Mouse (Mus musculus): ENCODE results near the gene Tuba1b.
"Not testable (repeated sequence)": the region's sequence is repeated elsewhere in the genome, so short reads cannot be mapped to it uniquely, and the experiment has no call there.

Gene Tuba1b

DNA sequence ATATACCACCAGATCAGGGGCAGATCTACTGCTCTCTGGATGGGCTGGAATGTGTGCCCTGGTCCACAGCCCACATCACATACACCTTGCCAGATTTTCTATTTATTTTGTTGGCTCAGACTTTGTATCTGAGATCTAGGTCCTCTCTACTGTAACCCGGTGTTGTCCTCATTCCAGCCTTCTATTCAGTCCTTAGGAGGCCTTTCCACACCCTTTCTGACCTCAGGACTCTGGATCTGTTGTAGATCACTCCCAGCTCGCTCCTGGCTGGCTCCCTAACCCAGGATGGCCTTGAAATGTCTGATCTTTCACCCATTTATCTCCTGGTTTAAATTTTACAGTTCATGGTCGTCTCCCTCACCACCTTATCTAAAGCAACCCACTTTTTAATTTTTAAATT is 9.7 kb downstream of the Tuba1b start:
- in situ Hi-C loops (cut with MboI), result no loop called here

DNA sequence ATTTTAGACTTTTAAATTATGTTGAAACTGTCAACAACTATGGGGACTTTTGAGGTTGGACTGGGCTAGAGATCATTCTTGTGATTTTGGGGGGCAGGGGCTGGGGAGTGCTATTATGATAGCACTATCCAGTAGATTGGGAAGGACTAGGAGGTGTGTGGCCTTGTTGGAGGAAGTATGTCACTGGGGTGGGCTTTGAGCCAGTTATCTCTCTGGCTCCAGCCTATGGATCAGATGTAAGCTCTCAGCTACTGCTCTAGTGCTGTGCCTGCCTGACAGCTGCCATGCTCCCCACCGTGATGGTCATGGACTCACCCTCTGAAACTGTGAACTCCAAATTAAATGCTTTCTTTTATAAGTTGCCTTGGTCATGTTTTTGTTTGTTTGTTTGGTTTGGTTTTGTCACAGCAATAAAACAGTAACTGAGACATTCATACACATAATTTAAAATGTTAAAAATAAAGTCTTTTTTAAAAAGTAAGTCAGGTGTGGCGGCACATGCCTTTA is 11.3 kb downstream of the Tuba1b start:
- in situ Hi-C loops (cut with MboI), result no loop called here

GRCm38 (mm10) chr15:98922581-98922980 is 11.8 kb downstream of the Tuba1b start:
- in situ Hi-C loops (cut with MboI), result no loop called here

DNA sequence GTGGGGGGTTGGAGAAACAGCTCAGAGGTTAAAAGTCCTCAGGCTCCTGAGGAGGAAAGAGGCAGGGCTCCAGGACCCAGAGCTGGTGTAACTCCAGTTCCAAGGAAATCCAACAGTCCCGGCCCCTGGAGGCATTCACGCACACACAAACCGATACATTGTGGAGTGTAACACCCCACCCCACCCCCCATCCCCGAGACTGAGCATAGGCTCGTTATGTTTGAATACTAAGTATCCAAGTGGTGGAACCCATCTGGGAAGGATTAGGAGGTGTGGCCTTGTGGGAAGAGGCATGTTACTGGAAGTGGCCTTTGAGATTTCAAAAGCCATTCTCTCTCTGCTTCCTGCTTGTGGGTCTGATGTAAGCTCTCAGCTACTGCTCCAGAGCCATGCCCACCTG is 12.9 kb downstream of the Tuba1b start:
- in situ Hi-C loops (cut with MboI), result no loop called here

DNA sequence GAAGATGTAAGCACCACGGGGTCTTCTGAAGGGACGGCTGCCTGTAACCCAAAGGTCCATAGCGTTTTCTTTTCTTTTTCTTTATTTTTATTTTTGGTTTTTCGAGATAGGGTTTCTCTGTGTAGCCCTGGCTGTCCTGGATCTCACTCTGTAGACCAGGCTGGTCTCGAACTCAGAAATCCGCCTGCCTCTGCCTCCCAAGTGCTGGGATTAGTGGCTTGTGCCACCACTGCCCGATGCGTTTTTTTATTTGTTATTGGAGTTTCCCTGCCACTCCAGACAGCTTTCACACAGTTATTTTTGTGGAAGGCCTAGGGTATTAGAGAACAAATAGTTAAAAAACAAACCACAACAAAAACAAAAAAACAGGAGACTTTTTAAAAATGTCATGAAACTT is 15.9 kb downstream of the Tuba1b start:
- in situ Hi-C loops (cut with MboI), result not testable (repeated sequence)

GRCm38 (mm10) chr15:98917538-98918498 is 16.5 kb downstream of the Tuba1b start, which contains the start of gene Lmbr1l:
Lmbr1l (minus strand) TSS chr15:98918231.
- in situ Hi-C loops (cut with MboI), result no loop called here

DNA sequence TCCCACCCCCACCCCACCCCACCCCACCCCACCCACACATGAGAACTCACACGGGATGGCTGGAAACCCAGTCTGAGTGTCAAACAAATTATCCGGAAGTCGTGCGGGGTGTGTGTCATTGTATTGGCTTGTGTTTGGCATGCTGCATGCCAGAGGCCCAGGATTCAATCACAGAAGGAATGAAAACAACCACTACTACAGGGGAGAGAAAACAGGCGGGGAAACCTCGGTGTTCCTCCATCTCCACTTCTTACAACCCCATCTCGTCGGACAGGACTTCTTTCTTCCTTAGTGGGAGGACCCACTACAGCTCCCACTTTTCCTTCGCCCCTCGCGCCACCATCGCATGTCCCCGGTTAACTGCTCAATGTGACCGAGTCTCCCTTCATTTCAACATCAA is 17.3 kb downstream of the Tuba1b start:
- in situ Hi-C loops (cut with MboI), result no loop called here

DNA sequence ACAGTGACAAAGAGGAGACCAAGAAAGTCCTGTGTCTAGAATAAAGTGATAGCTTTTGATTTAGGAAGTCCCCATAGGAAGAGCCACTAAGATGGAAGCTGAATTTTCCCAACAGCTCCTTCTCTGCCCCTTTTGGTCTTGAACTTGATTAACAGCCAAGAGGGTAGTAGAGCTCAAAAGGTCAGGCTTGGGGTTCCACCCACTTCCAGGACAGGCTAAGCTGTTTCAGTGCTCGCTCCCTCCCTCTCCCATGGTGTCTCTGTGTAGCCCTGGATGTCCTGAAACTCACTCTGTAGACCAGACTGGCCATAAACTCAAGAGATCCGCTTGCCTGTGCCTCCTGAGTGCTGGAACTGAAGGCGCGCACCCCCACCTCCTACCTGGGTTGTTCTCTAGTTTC is 18.3 kb downstream of the Tuba1b start:
- in situ Hi-C loops (cut with MboI), result no loop called here

DNA sequence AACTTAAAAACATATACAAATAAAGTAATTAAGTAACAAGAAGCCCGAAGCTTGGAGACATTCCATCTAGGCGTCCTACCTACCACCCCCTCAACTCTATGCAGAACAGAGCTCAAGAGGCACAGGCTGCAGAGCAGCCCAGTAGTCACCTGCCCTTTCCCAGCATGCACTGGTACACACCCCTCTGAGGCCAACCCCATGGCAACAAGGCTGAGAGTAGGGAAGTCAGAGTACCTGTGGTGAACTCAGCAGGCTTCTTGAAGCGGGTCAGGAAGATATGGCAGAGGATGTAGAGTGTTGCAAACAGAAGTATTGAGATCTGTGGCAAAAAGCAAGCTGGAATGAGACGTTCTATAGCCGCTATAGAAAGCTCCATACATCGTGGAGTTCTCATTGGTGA is 19.5 kb downstream of the Tuba1b start:
- in situ Hi-C loops (cut with MboI), result no loop called here

DNA sequence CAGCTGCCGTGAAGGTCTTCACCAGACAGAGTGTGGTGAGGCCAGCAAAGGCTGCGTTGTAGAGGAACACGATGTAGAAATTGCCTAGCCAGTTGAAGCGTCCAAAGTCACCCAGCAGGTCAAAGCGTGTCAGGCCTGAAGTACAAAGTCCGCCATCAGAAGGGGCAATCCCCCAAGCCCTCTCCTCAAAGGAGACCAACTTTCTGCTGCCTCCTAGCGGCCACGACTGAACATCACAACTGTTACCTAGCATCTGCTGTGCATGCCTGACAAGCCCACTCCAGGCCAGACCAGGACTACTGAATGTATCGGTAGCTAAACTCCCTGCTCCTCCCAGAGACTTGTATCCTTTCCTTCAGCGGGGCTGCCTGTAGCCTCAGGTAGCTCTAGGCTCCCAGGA is 29.7 kb downstream of the Tuba1b start:
- in situ Hi-C loops (cut with MboI), result no loop called here

DNA sequence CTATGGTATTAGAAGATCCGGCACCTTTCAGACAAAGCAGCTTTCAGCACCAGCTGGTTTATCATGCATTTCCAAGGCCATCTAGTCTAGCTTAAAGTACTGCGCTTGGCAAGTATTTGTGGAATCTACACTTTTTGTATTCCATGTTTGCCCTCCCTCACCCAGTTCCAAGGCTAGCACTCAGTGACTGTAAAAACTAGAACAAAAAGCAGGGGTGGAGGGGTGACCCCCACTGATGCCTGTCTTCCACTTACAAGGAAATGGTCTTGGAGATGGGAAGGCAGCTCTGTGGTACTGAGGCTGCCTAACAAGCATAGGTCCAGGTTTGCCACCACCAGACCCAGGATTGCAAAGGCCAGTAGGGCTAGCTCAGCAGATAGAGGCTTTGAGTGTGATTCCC is 31.8 kb downstream of the Tuba1b start:
- in situ Hi-C loops (cut with MboI), result no loop called here

DNA sequence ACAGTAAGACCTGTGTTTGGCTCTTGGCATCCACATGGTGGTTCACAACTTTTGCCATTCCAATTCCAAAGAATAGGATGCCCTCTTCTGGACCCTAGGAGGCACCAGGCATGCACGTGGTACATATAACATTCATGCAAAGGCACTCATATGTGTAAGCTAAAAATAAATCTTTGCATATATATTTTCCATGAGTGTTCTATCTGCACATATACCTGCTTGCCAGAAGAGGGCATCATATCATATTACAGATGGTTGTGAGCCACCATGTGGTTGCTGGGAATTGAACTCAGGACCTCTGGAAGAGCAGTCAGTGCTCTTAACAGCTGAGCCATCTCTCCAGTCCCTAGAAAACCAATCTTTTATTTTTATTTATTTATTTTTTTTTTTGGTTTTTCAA is 32.8 kb downstream of the Tuba1b start:
- in situ Hi-C loops (cut with MboI), result no loop called here

GRCm38 (mm10) chr15:98897928-98898800 is 36.2 kb downstream of the Tuba1b start, which contains the start of gene Dhh:
Dhh (minus strand) TSS chr15:98898540.
- in situ Hi-C loops (cut with MboI), result no loop called here

DNA sequence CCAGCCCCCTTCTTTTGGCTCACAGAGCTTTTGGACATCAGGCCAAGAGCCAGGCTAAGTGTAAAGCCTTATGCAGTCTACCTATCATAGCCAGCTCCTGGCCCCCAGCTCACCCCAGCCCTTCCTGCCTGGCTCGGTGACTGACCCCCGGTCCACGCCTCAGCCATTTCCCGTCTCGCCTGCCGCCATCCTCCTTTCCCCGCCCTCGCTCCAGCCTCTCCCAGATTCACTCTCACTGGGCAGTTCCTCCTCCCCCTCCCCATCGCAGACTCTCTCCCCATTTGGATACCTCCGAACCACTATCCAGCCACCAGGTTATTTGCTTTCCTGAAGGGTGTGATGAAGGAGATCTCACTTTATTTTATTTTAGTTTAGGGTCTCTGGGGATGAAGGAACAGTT is 36.9 kb downstream of the Tuba1b start:
- in situ Hi-C loops (cut with MboI), result no loop called here

DNA sequence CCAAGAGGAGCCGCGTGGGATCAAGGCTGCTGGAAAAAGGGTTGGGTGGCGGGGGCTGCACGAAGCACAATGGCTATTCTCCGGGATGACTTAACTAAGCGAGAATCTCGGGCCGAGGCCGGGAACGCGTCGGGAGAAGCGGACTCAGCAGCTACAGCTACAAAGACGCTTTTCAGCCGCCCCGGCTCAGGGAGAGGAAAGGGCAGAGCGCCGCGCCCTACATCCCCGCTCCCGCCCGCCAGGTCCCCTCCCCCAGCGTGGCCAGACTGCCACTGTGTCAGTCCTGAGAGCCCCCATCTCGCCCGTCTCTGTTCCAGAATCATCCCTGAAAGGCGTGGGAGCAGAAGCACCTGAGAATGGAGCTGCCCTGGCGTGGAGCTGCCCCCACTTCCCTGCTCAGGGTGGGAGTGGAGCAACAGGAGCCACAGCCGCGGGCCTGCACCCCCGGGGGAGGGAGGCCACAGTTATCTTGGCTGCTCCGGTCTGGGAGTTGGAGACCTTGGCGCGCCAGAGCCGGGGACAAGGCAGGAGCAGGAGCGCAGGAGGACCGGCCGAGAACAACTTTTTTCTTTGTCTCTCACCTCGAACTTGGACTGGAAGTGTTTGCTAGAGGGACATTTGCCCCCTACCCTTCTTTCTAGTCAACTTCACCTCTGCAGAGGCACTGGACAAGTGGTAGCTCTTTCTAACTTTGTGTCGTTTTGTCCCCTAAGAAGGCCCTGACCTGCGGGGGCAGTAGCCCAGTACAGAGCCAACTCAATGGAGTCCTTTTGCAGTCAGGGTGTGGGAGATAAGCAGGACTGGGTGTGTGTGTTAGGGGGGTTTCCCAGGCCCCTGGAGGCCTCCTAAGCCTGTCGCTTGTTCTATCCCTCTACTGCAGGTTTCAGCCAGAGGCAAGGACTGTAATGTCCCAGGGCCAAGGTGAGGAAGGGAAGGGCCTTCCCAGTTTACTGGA is 38.5 kb downstream of the Tuba1b start:
- in situ Hi-C loops (cut with MboI), result no loop called here

GRCm38 (mm10) chr15:98894746-98895634 is 39.4 kb downstream of the Tuba1b start:
- in situ Hi-C loops (cut with MboI), result no loop called here

DNA sequence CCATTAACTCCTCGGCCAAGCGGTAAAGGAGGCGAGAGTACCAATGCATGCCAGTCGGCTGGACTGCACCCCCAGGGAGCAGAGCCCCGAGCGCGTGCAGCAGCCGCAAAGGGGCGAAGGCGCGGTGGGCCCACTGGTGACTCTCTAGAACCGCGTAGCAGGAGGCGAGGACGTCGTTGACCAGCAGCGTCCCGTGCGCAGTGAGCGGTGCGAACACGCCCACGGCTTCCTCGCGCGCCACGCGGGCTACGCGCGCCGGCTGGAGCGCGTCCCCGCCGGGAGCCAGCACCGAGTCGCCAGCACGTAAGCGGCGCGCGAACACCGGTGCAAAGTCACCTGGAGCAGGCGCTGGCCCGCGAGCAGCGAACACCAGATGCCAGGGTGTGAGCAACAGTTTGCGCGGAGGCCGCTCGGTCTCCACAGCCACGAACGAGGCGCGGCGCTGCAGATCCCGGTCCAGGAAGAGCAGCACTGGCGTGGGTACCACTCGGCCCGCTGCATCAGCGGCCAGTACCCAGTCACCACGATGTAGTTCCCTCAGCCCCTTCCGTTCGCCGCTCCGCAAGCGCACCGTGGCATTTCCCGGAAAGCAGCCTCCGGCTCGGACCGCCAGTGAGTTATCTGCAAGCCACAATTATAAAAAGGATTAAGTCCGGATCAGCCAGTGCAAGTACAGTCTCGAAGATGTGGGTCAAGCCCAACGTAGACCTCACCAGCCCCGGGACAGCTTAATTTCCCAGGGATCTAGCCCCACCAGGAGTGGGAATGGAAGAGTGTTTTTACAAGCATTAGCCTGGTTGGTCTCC is 40.2 kb downstream of the Tuba1b start, which contains the start of gene Rhebl1:
Rhebl1 (minus strand) TSS at position 601 of the 806 bp plus-strand sequence.
- in situ Hi-C loops (cut with MboI), result no loop called here

- in situ Hi-C loops (cut with MboI), result no loop called here
Observed at GRCm38 (mm10) chr15:98893036-98893435, 41.3 kb downstream of the Tuba1b start.

GRCm38 (mm10) chr15:98891907-98892606 is 42.3 kb downstream of the Tuba1b start:
- in situ Hi-C loops (cut with MboI), result no loop called here

Measured in mature B cell (primary cell).